Mouse (Mus musculus): Measurements from ENCODE around the gene Usp47.

The Usp47 gene

GRCm38 (mm10) chr7:112121866-112122500 lies 98.7 kb downstream of the Usp47 start:
- no peak for DNase-seq (ENCODE audit: low spot score)

- DNase-seq (ENCODE audit: low spot score), result no peak
These were observed 100.3 kb downstream of the Usp47 start for GRCm38 (mm10) chr7:112123612-112124011.

- DNase-seq (ENCODE audit: low spot score), result no peak
These were observed 102.4 kb downstream of the Usp47 start for GRCm38 (mm10) chr7:112125625-112126260.

GRCm38 (mm10) chr7:112127085-112127637 lies 103.9 kb downstream of the Usp47 start:
- no peak for DNase-seq (ENCODE audit: low spot score)

GRCm38 (mm10) chr7:112127954-112128353 lies 104.7 kb downstream of the Usp47 start:
- no peak for DNase-seq (ENCODE audit: low spot score)

- DNase-seq (ENCODE audit: low spot score), result no peak
These were observed 105.5 kb downstream of the Usp47 start for GRCm38 (mm10) chr7:112128810-112129209.

GRCm38 (mm10) chr7:112129851-112130250 lies 106.5 kb downstream of the Usp47 start:
- no peak for DNase-seq (ENCODE audit: low spot score)

- no peak for DNase-seq (ENCODE audit: low spot score)
These were observed 107.4 kb downstream of the Usp47 start for GRCm38 (mm10) chr7:112130660-112131059.

GRCm38 (mm10) chr7:112132005-112132404 lies 108.7 kb downstream of the Usp47 start:
- DNase-seq (ENCODE audit: low spot score), result no peak

- no peak for DNase-seq (ENCODE audit: low spot score)
These were observed 110.0 kb downstream of the Usp47 start for GRCm38 (mm10) chr7:112133277-112133676.

- DNase-seq (ENCODE audit: low spot score), result no peak
These were observed 111.9 kb downstream of the Usp47 start for GRCm38 (mm10) chr7:112135161-112135560.

GRCm38 (mm10) chr7:112136537-112136936 lies 113.2 kb downstream of the Usp47 start:
- no peak for DNase-seq (ENCODE audit: low spot score)

- DNase-seq (ENCODE audit: low spot score), result no peak
These were observed 114.8 kb downstream of the Usp47 start for GRCm38 (mm10) chr7:112138168-112138508.

- DNase-seq (ENCODE audit: low spot score), result no peak
These were observed 115.5 kb downstream of the Usp47 start for GRCm38 (mm10) chr7:112138509-112139405.

- no peak for DNase-seq (ENCODE audit: low spot score)
These were observed 117.4 kb downstream of the Usp47 start for GRCm38 (mm10) chr7:112140725-112141124.

- no peak for DNase-seq (ENCODE audit: low spot score)
These were observed 119.3 kb downstream of the Usp47 start for GRCm38 (mm10) chr7:112142616-112143015.

GRCm38 (mm10) chr7:112143090-112143500 lies 119.8 kb downstream of the Usp47 start:
- no peak for DNase-seq (ENCODE audit: low spot score)

- DNase-seq (ENCODE audit: low spot score), result no peak
These were observed 120.7 kb downstream of the Usp47 start for GRCm38 (mm10) chr7:112143978-112144377.

GRCm38 (mm10) chr7:112144646-112145179 lies 121.4 kb downstream of the Usp47 start:
- DNase-seq (ENCODE audit: low spot score), result no peak

- DNase-seq (ENCODE audit: low spot score), result no peak
These were observed 124.7 kb downstream of the Usp47 start for GRCm38 (mm10) chr7:112147979-112148378.

GRCm38 (mm10) chr7:112149113-112149512 lies 125.8 kb downstream of the Usp47 start:
- no peak for DNase-seq (ENCODE audit: low spot score)

GRCm38 (mm10) chr7:112154445-112154844 lies 131.1 kb downstream of the Usp47 start:
- DNase-seq (ENCODE audit: low spot score), result no peak
